Mouse (Mus musculus): ENCODE measurements around the gene Lrrc63. TPM values are rescaled to one million over a fixed set of nuclear protein-coding genes. Genes with fewer than 3 reads are reported as not detected.

Lrrc63 gene
- 0.04 and 0.15 TPM in 2 replicates for polyA plus RNA-seq (2012; rRNA removed)

GRCm38 (mm10) chr14:75130501-75131318 is at the start of gene Lrrc63, which contains the start of gene Lcp1:
Gene Lrrc63, minus strand, starts transcription at chr14:75130881.
Gene Lcp1, plus strand, starts transcription at chr14:75131101.

Other genes with a start within 250 kb of the Lrrc63 start
- 6.7 and 8.1 TPM in 2 replicates for gene Lrch1, start 183.0 kb downstream of the Lrrc63 start, polyA plus RNA-seq (2012; rRNA removed)
- gene Rubcnl, start 114.9 kb downstream of the Lrrc63 start, polyA plus RNA-seq (2012; rRNA removed), result 0.17 and 0.31 TPM in 2 replicates
- 11.4 and 13.9 TPM in 2 replicates for gene Lcp1, start 220 bp upstream of the Lrrc63 start, polyA plus RNA-seq (2012; rRNA removed)
- gene Cpb2, start 111.4 kb upstream of the Lrrc63 start, polyA plus RNA-seq (2012; rRNA removed), result 1.6 and 3.6 TPM in 2 replicates
- gene Zc3h13, start 153.5 kb upstream of the Lrrc63 start, polyA plus RNA-seq (2012; rRNA removed), result 33.1 and 47.9 TPM in 2 replicates

Measured in central nervous system, embryonic 11.5 days (tissue).